Mouse (Mus musculus) MEL (cell line): ENCODE data around the gene Cxcl15. TPM values are rescaled to one million over a fixed set of nuclear protein-coding genes. Genes with fewer than 3 reads are reported as not detected.

ENCODE experiments used
- DNase-seq: peaks from one replicate; pipeline ENCODE4 v3.0.0; 2011; ENCODE audit warnings: low read depth, low spot score
- H3K27ac ChIP-seq: 2 replicates; pipeline ENCODE4 v1.5.1; 2012; ENCODE audit warnings: low read depth, mild to moderate bottlenecking, control low read depth, low read length, moderate library complexity; ENCODE audit not compliant: control insufficient read depth
- H3K27me3 ChIP-seq, 2 experiments: fragments of 150-350 bp in 1 of 2; sonication (generic) in 1 of 2; 2 replicates each; pipeline ENCODE4 v1.6.1; 2012; ENCODE audit warnings: low read length in 2 of 2, mild to moderate bottlenecking in 2 of 2, improper control_type of control experiment in 1 of 2, moderate library complexity in 1 of 2; ENCODE audit not compliant: insufficient read depth in 2 of 2, control insufficient read depth in 1 of 2
- H3K36me3 ChIP-seq, 2 experiments: 2 replicates each; pipeline ENCODE4 v1.6.1; 2012 to 2014; ENCODE audit warnings: low read length in 2 of 2, improper control_type of control experiment in 1 of 2, inconsistent platforms in 1 of 2, mild to moderate bottlenecking in 1 of 2; ENCODE audit not compliant: insufficient read depth in 2 of 2, control insufficient read depth in 1 of 2
- H3K4me1 ChIP-seq, 2 experiments: fragments of 150-350 bp in 1 of 2; sonication (generic) in 1 of 2; 2 replicates each; pipeline ENCODE4 v1.6.1; 2012; ENCODE audit warnings: low read length in 2 of 2, improper control_type of control experiment in 1 of 2, mild to moderate bottlenecking in 1 of 2; ENCODE audit not compliant: insufficient read depth in 2 of 2, control insufficient read depth in 1 of 2
- H3K4me3 ChIP-seq, 2 experiments: fragments of 150-350 bp in 1 of 2; sonication (generic) in 1 of 2; 2 replicates each; pipeline ENCODE4 v1.5.1; 2012; ENCODE audit warnings: low read depth in 2 of 2, low read length in 2 of 2, mild to moderate bottlenecking in 2 of 2, moderate library complexity in 2 of 2, control low read depth in 1 of 2, improper control_type of control experiment in 1 of 2; ENCODE audit not compliant: control insufficient read depth in 1 of 2, insufficient read depth in 1 of 2
- H3K79me2 ChIP-seq: 2 replicates; pipeline ENCODE4 v1.6.1; 2012; ENCODE audit warnings: mild to moderate bottlenecking, low read length, moderate library complexity; ENCODE audit not compliant: control insufficient read depth, poor library complexity, insufficient read depth
- H3K9ac ChIP-seq: 2 replicates; pipeline ENCODE4 v1.6.1; 2012; ENCODE audit warnings: low read depth, mild to moderate bottlenecking, control low read depth, low read length, moderate library complexity; ENCODE audit not compliant: control insufficient read depth, poor library complexity, severe bottlenecking
- H3K9me3 ChIP-seq: fragments of 150-350 bp; sonication (generic); replicated peaks from 2 replicates; pipeline ENCODE4 v1.6.1; 2012; ENCODE audit warnings: mild to moderate bottlenecking, low read length, improper control_type of control experiment, moderate library complexity; ENCODE audit not compliant: insufficient read depth
- CHD1 ChIP-seq: IDR thresholded peaks from 2 replicates; pipeline ENCODE4 v1.6.1; 2012; ENCODE audit warnings: low read depth, mild to moderate bottlenecking, inconsistent platforms, low read length, improper control_type of control experiment
- CHD2 ChIP-seq: IDR thresholded peaks from 2 replicates; pipeline ENCODE4 v1.6.1; 2011; ENCODE audit warnings: low read length, improper control_type of control experiment
- CTCF ChIP-seq, 3 experiments: IDR thresholded peaks in 2 of 3; conservative IDR thresholded peaks in 1 of 3; 2 replicates each; pipeline ENCODE4 v1.5.1; 2011 to 2012; ENCODE audit warnings: low read length in 3 of 3, low read depth in 2 of 3, mild to moderate bottlenecking in 2 of 3, improper control_type of control experiment in 1 of 3, inconsistent platforms in 1 of 3, mixed read lengths in 1 of 3, moderate library complexity in 1 of 3; ENCODE audit not compliant: control insufficient read depth in 1 of 3, insufficient read depth in 1 of 3, poor library complexity in 1 of 3, severe bottlenecking in 1 of 3
- E2F4 ChIP-seq: IDR thresholded peaks from 2 replicates; pipeline ENCODE4 v1.6.1; 2011; ENCODE audit warnings: low read depth, low read length, improper control_type of control experiment, borderline replicate concordance
- EP300 ChIP-seq, 2 experiments: IDR thresholded peaks; 2 replicates each; pipeline ENCODE4 v1.6.1; 2011; ENCODE audit warnings: improper control_type of control experiment in 2 of 2, low read length in 2 of 2, low read depth in 1 of 2, mild to moderate bottlenecking in 1 of 2
- GABPA ChIP-seq: IDR thresholded peaks from 2 replicates; pipeline ENCODE4 v1.6.1; 2012; ENCODE audit warnings: low read depth, mild to moderate bottlenecking, inconsistent platforms, low read length, improper control_type of control experiment, moderate library complexity
- MAFK ChIP-seq: IDR thresholded peaks from 2 replicates; pipeline ENCODE4 v1.6.1; 2011; ENCODE audit warnings: low read depth, mild to moderate bottlenecking, low read length, improper control_type of control experiment, borderline replicate concordance
- MYC ChIP-seq: IDR thresholded peaks from 2 replicates; pipeline ENCODE4 v1.6.1; 2011; ENCODE audit warnings: low read depth, mild to moderate bottlenecking, low read length, improper control_type of control experiment, moderate library complexity
- RAD21 ChIP-seq: IDR thresholded peaks from 2 replicates; pipeline ENCODE4 v1.6.1; 2011; ENCODE audit warnings: mild to moderate bottlenecking, low read depth, low read length, improper control_type of control experiment
- RCOR1 ChIP-seq: IDR thresholded peaks from 2 replicates; pipeline ENCODE4 v1.6.1; 2012; ENCODE audit warnings: low read depth, mild to moderate bottlenecking, inconsistent platforms, low read length, improper control_type of control experiment
- SIN3A ChIP-seq: IDR thresholded peaks from 2 replicates; pipeline ENCODE4 v1.6.1; 2012; ENCODE audit warnings: low read length, improper control_type of control experiment, inconsistent platforms
- TBP ChIP-seq: IDR thresholded peaks from 2 replicates; pipeline ENCODE4 v1.8.0; 2011; ENCODE audit warnings: low read depth, low read length, improper control_type of control experiment
- TCF12 ChIP-seq: IDR thresholded peaks from 2 replicates; pipeline ENCODE4 v1.6.1; 2014; ENCODE audit warnings: low read depth, mild to moderate bottlenecking, inconsistent platforms, low read length, improper control_type of control experiment, moderate library complexity
- UBTF ChIP-seq: IDR thresholded peaks from 2 replicates; pipeline ENCODE4 v1.6.1; 2012; ENCODE audit warnings: low read depth, mild to moderate bottlenecking, inconsistent platforms, low read length, improper control_type of control experiment, moderate library complexity, borderline replicate concordance; ENCODE audit not compliant: insufficient read depth
- USF1 ChIP-seq: IDR thresholded peaks from 2 replicates; pipeline ENCODE4 v1.6.1; 2014; ENCODE audit warnings: low read depth, mild to moderate bottlenecking, inconsistent platforms, low read length, improper control_type of control experiment, moderate library complexity
- ZC3H11A ChIP-seq: IDR thresholded peaks from 2 replicates; pipeline ENCODE4 v1.6.1; 2012; ENCODE audit warnings: low read depth, mild to moderate bottlenecking, inconsistent platforms, low read length, improper control_type of control experiment
- ZKSCAN1 ChIP-seq: IDR thresholded peaks from 2 replicates; pipeline ENCODE4 v1.6.1; 2012; ENCODE audit warnings: low read depth, mild to moderate bottlenecking, inconsistent platforms, low read length, improper control_type of control experiment, moderate library complexity
- ZMIZ1 ChIP-seq: IDR thresholded peaks from 2 replicates; pipeline ENCODE4 v1.6.1; 2012; ENCODE audit warnings: low read depth, mild to moderate bottlenecking, inconsistent platforms, low read length, improper control_type of control experiment, moderate library complexity
- polyA plus RNA-seq, 2 experiments: library from polyadenylated mRNA; stranded (reverse) in 1 of 2; unstranded in 1 of 2; fragments of >175 nt in 1 of 2; fragments of >200 nt in 1 of 2; gene quantifications; 2 replicates each; pipeline versions ENCODE4 v1.2.1 to v1.2.4; 2012; ENCODE audit warnings: low replicate concordance in 2 of 2, low read depth in 1 of 2; ENCODE audit not compliant: insufficient read length in 2 of 2, insufficient read depth in 1 of 2, missing spikeins in 1 of 2
- total RNA-seq: library from RNA; depleted of rRNA; stranded (reverse); fragments of 300-350 nt; gene quantifications from 2 replicates; pipeline ENCODE4 v1.2.3, GENCODE M21; 2012

Cxcl15 gene
- total and polyA plus RNA-seq, 3 experiments, result not detected

GRCm38 (mm10) chr5:90804574-90804973, 10.2 kb downstream of the Cxcl15 start:
- DNase-seq, result no peak
- H3K79me2 ChIP-seq, result no peaks in the 10 kb centered on the region
- H3K9ac ChIP-seq, result no peak overlapping the region
- no peaks in the 10 kb centered on the region for H3K9me3 ChIP-seq
- H3K27ac ChIP-seq, result no peak overlapping the region
- peaks cover 2% of the 10 kb centered on the region in 2 experiments for H3K27me3 ChIP-seq
- H3K4me3 ChIP-seq, result no peak overlapping the region
- no peaks in the 10 kb centered on the region for H3K4me1 ChIP-seq
- peak; percentile 44; the same call in 1 of the 2 replicates for TF ChIP-seq TCF12
- no peak for TF ChIP-seq UBTF
- TF ChIP-seq, all 39 proteins: peak for 1
- no peaks in the 10 kb centered on the region; a peak in 1 of 4 replicates for H3K36me3 ChIP-seq

- no peaks in the 10 kb centered on the region for H3K79me2 ChIP-seq
- no peak overlapping the region for H3K9ac ChIP-seq
- no peaks in the 10 kb centered on the region for H3K4me1 ChIP-seq
- no peaks in the 10 kb centered on the region for H3K9me3 ChIP-seq
- no peak overlapping the region for H3K4me3 ChIP-seq
- TF ChIP-seq E2F4, result no peak
- no peak overlapping the region for H3K27ac ChIP-seq
- no peaks in the 10 kb centered on the region; a peak in 1 of 4 replicates for H3K36me3 ChIP-seq
- no peak for DNase-seq
- H3K27me3 ChIP-seq, result peaks cover 2% of the 10 kb centered on the region in 2 experiments; a peak in 3 of 4 replicates
These were observed 11.7 kb downstream of the Cxcl15 start for GRCm38 (mm10) chr5:90806050-90806449.

DNA sequence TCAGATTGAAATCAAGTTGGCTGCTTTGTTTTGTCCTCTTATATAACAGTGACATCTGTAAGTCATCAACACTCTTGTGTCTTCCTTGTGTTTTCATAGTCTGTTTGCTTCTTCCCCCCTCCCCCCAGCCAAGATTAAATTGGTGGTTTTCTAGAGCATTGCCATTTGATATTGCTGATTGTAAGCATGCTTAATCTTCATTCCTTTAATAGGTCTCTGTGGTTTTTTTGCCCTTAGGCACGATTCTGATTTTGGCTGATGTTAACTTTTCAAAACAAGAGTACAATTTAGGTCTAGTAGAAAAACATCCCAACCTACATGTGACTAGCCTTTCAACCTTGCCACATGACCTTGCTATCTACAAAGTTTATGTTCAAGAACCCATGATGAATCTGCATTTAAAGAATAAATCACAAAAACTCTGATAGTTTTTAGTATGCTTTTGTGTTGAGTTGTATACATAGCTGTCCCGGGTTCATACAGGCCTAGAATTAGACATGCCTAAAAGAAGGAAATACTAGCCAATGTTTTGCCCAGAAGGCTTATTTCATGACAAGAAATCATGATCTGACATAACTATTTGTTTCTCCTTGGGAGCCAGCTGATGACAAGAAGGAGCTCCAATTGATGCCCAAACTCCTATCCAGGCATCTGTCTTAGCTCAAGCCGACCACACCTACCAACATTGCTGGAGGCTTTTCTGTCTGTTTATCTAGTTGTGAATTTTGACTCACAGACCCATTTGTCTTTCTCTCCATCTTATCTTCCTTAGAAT, 13.0 kb downstream of the Cxcl15 start:
- Histone ChIP-seq H3K27me3 (peaks cover 0 to 3% of the 10 kb centered on the region in 2 experiments; a peak in 2 of 4 replicates), H3K9ac (no peak overlapping the region), H3K79me2 (no peaks in the 10 kb centered on the region), H3K9me3 (no peaks in the 10 kb centered on the region), H3K27ac (no peak overlapping the region), H3K4me1 (no peaks in the 10 kb centered on the region), H3K36me3 (no peaks in the 10 kb centered on the region; a peak in 1 of 4 replicates), H3K4me3 (no peak overlapping the region)
- DNase-seq, result no peak
- TF ChIP-seq GABPA (no peak), CHD1 (no peak), CHD2 (no peak), ZKSCAN1 (no peak), CTCF (IDR thresholded peaks at IDR 0.05 in 2 of 3, conservative IDR thresholded peaks at IDR 0.05 in 1 of 3; ENCODE audit: control insufficient read depth in 1 of 3, insufficient read depth in 1 of 3, low read depth in 2 of 3, low read length in 3 of 3, poor library complexity in 1 of 3, severe bottlenecking in 1 of 3) (no peak), RAD21 (no peak), ZMIZ1 (no peak), MAFK (no peak), MYC (no peak), EP300 (IDR thresholded peaks at IDR 0.05; ENCODE audit: low read depth in 1 of 2, low read length in 2 of 2) (no peak), E2F4 (no peak), TCF12 (no peak), SIN3A (no peak), RCOR1 (no peak), USF1 (no peak), ZC3H11A (no peak), TBP (no peak)
